Mouse (Mus musculus): ENCODE data around the gene Lgals4.
A peak's percentile ranks its signal among the peaks of the same experiment; 100 is the strongest.

The Lgals4 gene

GRCm38 (mm10) chr7:28808221-28808941 lies 25.3 kb upstream of the Lgals4 start, which contains the start of gene Hnrnpl:
Gene Hnrnpl, plus strand, starts transcription at chr7:28808541.
- no peak for DNase-seq (ENCODE audit: low spot score)

GRCm38 (mm10) chr7:28808957-28809393 lies 24.7 kb upstream of the Lgals4 start:
- peak; percentile 96 for DNase-seq (ENCODE audit: low spot score)

GRCm38 (mm10) chr7:28809401-28810089 lies 24.1 kb upstream of the Lgals4 start:
- peak; percentile 60 for DNase-seq (ENCODE audit: low spot score)

GRCm38 (mm10) chr7:28810107-28811066 lies 23.3 kb upstream of the Lgals4 start:
- peak; percentile 99 for DNase-seq (ENCODE audit: low spot score)

GRCm38 (mm10) chr7:28811228-28811627 lies 22.4 kb upstream of the Lgals4 start:
- DNase-seq (ENCODE audit: low spot score) = peak; percentile 61

- DNase-seq (ENCODE audit: low spot score) = no peak
These were observed 21.9 kb upstream of the Lgals4 start for GRCm38 (mm10) chr7:28811640-28812275.

GRCm38 (mm10) chr7:28812436-28812835 lies 21.2 kb upstream of the Lgals4 start:
- DNase-seq (ENCODE audit: low spot score) = no peak

- DNase-seq (ENCODE audit: low spot score) = no peak
These were observed 20.7 kb upstream of the Lgals4 start for GRCm38 (mm10) chr7:28812949-28813348.

- no peak for DNase-seq (ENCODE audit: low spot score)
These were observed 19.2 kb upstream of the Lgals4 start for GRCm38 (mm10) chr7:28814306-28815034.

- no peak for DNase-seq (ENCODE audit: low spot score)
These were observed 18.4 kb upstream of the Lgals4 start for GRCm38 (mm10) chr7:28815230-28815629.

- DNase-seq (ENCODE audit: low spot score) = no peak
These were observed 17.5 kb upstream of the Lgals4 start for GRCm38 (mm10) chr7:28816201-28816600.

- DNase-seq (ENCODE audit: low spot score) = no peak
These were observed 16.7 kb upstream of the Lgals4 start for GRCm38 (mm10) chr7:28816920-28817319.

GRCm38 (mm10) chr7:28817524-28817923 lies 16.1 kb upstream of the Lgals4 start:
- DNase-seq (ENCODE audit: low spot score) = no peak

GRCm38 (mm10) chr7:28817957-28818356 lies 15.7 kb upstream of the Lgals4 start:
- no peak for DNase-seq (ENCODE audit: low spot score)

GRCm38 (mm10) chr7:28818436-28818835 lies 15.2 kb upstream of the Lgals4 start:
- DNase-seq (ENCODE audit: low spot score) = no peak

GRCm38 (mm10) chr7:28818861-28819452 lies 14.7 kb upstream of the Lgals4 start:
- no peak for DNase-seq (ENCODE audit: low spot score)

GRCm38 (mm10) chr7:28819571-28819970 lies 14.1 kb upstream of the Lgals4 start:
- DNase-seq (ENCODE audit: low spot score) = no peak

GRCm38 (mm10) chr7:28820358-28821260 lies 13.0 kb upstream of the Lgals4 start:
- DNase-seq (ENCODE audit: low spot score) = no peak

GRCm38 (mm10) chr7:28821261-28821831 lies 12.3 kb upstream of the Lgals4 start:
- DNase-seq (ENCODE audit: low spot score) = no peak
